Mouse (Mus musculus) heart, adult 2 months (tissue): ENCODE measurements around the gene D630045J12Rik. TPM values are rescaled to one million over a fixed set of nuclear protein-coding genes. Genes with fewer than 3 reads are reported as not detected.

Experiments used
- DNase-seq, 2 experiments: peaks; one replicate each; pipeline ENCODE4 v3.0.0; 2021
- H3K27ac ChIP-seq: fragments of 200-600 bp; 2 replicates; pipeline ENCODE4 v1.8.1; 2022
- H3K27me3 ChIP-seq: fragments of 200-500 bp; 2 replicates; pipeline ENCODE4 v1.6.1; 2012; ENCODE audit warnings: mild to moderate bottlenecking, low read length, inconsistent platforms, mixed read lengths; ENCODE audit not compliant: control insufficient read depth, insufficient read depth
- H3K36me3 ChIP-seq: fragments of 200-500 bp; 2 replicates; pipeline ENCODE4 v1.6.1; 2012; ENCODE audit warnings: low read length, inconsistent platforms; ENCODE audit not compliant: control insufficient read depth, insufficient read depth
- H3K4me1 ChIP-seq: fragments of 200-500 bp; 2 replicates; pipeline ENCODE4 v1.6.1; 2011; ENCODE audit warnings: low read length; ENCODE audit not compliant: control insufficient read depth, insufficient read depth
- H3K4me3 ChIP-seq: fragments of 200-600 bp; 2 replicates; pipeline ENCODE4 v1.8.1; 2022
- H3K79me2 ChIP-seq: fragments of 200-500 bp; replicated peaks from 2 replicates; pipeline ENCODE4 v1.6.1; 2012; ENCODE audit warnings: mild to moderate bottlenecking, inconsistent platforms, low read length, moderate library complexity, mixed read lengths; ENCODE audit not compliant: control insufficient read depth, insufficient read depth
- H3K9ac ChIP-seq: fragments of 200-500 bp; 2 replicates; pipeline ENCODE4 v1.6.1; 2012; ENCODE audit warnings: low read depth, mild to moderate bottlenecking, control low read depth, inconsistent platforms, low read length, mixed read lengths
- CTCF ChIP-seq: fragments of 200-600 bp; IDR thresholded peaks from 2 replicates; pipeline ENCODE4 v1.8.1; 2022; ENCODE audit warnings: antibody characterized with exemption, mild to moderate bottlenecking, moderate library complexity
- EP300 ChIP-seq: fragments of 200-500 bp; IDR thresholded peaks from 2 replicates; pipeline ENCODE4 v1.6.1; 2011; ENCODE audit warnings: low read depth, low read length, control low read depth; ENCODE audit not compliant: insufficient read depth
- POLR2A ChIP-seq: fragments of 200-500 bp; IDR thresholded peaks from 2 replicates; pipeline ENCODE4 v1.6.1; 2011; ENCODE audit warnings: mild to moderate bottlenecking, low read depth, low read length, control low read depth; ENCODE audit not compliant: insufficient read depth
- WGBS: fragments of 180-500 bp; shearing (Covaris S2); methylation state at CpG from one replicate; pipeline ENCODE4 v1.1.7; 2018; 5-methylcytosine and 5-hydroxymethylcytosine counted together
- intact Hi-C: fragments of 180-260 bp; cut with DNase I; formaldehyde crosslinking; loops from one replicate; pipeline ENCODE4 v1.15.1; 2025
- polyA plus RNA-seq: library from polyadenylated mRNA; depleted of rRNA; stranded (reverse); fragments of >200 nt; gene quantifications from 2 replicates; pipeline ENCODE4 v1.2.3, GENCODE M21; 2012
- total RNA-seq, 2 experiments: library from RNA; stranded (reverse); gene quantifications; 2 replicates each; pipeline ENCODE4 v1.2.3; 2021

D630045J12Rik gene
- total and polyA plus RNA-seq, 3 experiments = 0.78 to 1.5 (median 1.1) TPM

- intact Hi-C loops = no loop called here
- Histone ChIP-seq H3K27me3 (no peaks in the 10 kb centered on the region), H3K27ac (no peak overlapping the region), H3K4me3 (no peak overlapping the region), H3K9ac (no peak overlapping the region), H3K79me2 (no peaks in the 10 kb centered on the region), H3K36me3 (no peaks in the 10 kb centered on the region), H3K4me1 (no peaks in the 10 kb centered on the region)
- TF ChIP-seq EP300 (no peak), POLR2A (no peak), CTCF (no peak)
- 67% methylated on average over 5 of the region's 5 CpGs for WGBS
- no peak for DNase-seq
Observed at GRCm38 (mm10) chr6:38201495-38201894, 52.3 kb downstream of the D630045J12Rik start.

- Histone ChIP-seq H3K4me1 (no peaks in the 10 kb centered on the region), H3K36me3 (no peaks in the 10 kb centered on the region), H3K79me2 (no peaks in the 10 kb centered on the region), H3K27ac (peak overlapping the region; percentile 63), H3K27me3 (no peaks in the 10 kb centered on the region), H3K9ac (no peak overlapping the region), H3K4me3 (no peak overlapping the region)
- DNase-seq = peak in 1 of 2 experiments; percentile 33
- TF ChIP-seq POLR2A (no peak), EP300 (no peak), CTCF (no peak)
- 49% methylated on average over 6 of the region's 6 CpGs for WGBS
- intact Hi-C loops = no loop called here
Observed at GRCm38 (mm10) chr6:38199599-38199998, 54.2 kb downstream of the D630045J12Rik start.

GRCm38 (mm10) chr6:38198727-38199126, 55.1 kb downstream of the D630045J12Rik start:
- Histone ChIP-seq H3K4me1 (no peaks in the 10 kb centered on the region), H3K4me3 (no peak overlapping the region), H3K27me3 (no peaks in the 10 kb centered on the region), H3K36me3 (no peaks in the 10 kb centered on the region), H3K79me2 (no peaks in the 10 kb centered on the region), H3K9ac (no peak overlapping the region), H3K27ac (peak overlapping the region; percentile 63)
- 94% methylated on average over 1 of the region's 1 CpGs for WGBS
- TF ChIP-seq POLR2A (no peak), EP300 (no peak), CTCF (no peak)
- intact Hi-C loops = no loop called here
- DNase-seq = no peak

- no peaks in the 10 kb centered on the region for H3K79me2 ChIP-seq
- no peaks in the 10 kb centered on the region for H3K27me3 ChIP-seq
- no peak overlapping the region for H3K9ac ChIP-seq
- TF ChIP-seq EP300 (no peak), POLR2A (no peak), CTCF (no peak)
- intact Hi-C loops = no loop called here
- no peaks in the 10 kb centered on the region for H3K36me3 ChIP-seq
- WGBS = 69% methylated on average over 24 of the region's 24 CpGs
- H3K4me1 ChIP-seq = no peaks in the 10 kb centered on the region
- no peak overlapping the region for H3K27ac ChIP-seq
- DNase-seq = no peak
- no peak overlapping the region for H3K4me3 ChIP-seq
Observed at GRCm38 (mm10) chr6:38196266-38197189, 57.3 kb downstream of the D630045J12Rik start.

- H3K79me2 ChIP-seq = no peaks in the 10 kb centered on the region
- no peak overlapping the region for H3K9ac ChIP-seq
- no peaks in the 10 kb centered on the region for H3K27me3 ChIP-seq
- no peak overlapping the region for H3K4me3 ChIP-seq
- H3K4me1 ChIP-seq = no peaks in the 10 kb centered on the region
- 95% methylated on average over 10 of the region's 10 CpGs for WGBS
- no peak for DNase-seq
- TF ChIP-seq POLR2A = no peak
- TF ChIP-seq CTCF = no peak
- no peak for TF ChIP-seq EP300
- intact Hi-C loops = no loop called here
- H3K27ac ChIP-seq = no peak overlapping the region
- no peaks in the 10 kb centered on the region for H3K36me3 ChIP-seq
Observed at GRCm38 (mm10) chr6:38195306-38195705, 58.5 kb downstream of the D630045J12Rik start.

GRCm38 (mm10) chr6:38194046-38194445, 59.8 kb downstream of the D630045J12Rik start:
- H3K36me3 ChIP-seq = no peaks in the 10 kb centered on the region
- intact Hi-C loops = no loop called here
- no peak for TF ChIP-seq EP300
- TF ChIP-seq CTCF = no peak
- H3K27ac ChIP-seq = no peak overlapping the region
- H3K79me2 ChIP-seq = no peaks in the 10 kb centered on the region
- no peak overlapping the region for H3K4me3 ChIP-seq
- no peaks in the 10 kb centered on the region for H3K27me3 ChIP-seq
- no peak for DNase-seq
- WGBS = 71% methylated on average over 7 of the region's 7 CpGs
- H3K9ac ChIP-seq = no peak overlapping the region
- H3K4me1 ChIP-seq = no peaks in the 10 kb centered on the region
